Mouse (Mus musculus) CH12.LX (cell line): Measurements from ENCODE around the gene Iqsec3.

Experiments used
- CHD1 ChIP-seq: IDR thresholded peaks from 2 replicates; pipeline ENCODE4 v1.6.1; 2012; ENCODE audit warnings: low read depth, low read length, improper control_type of control experiment, inconsistent platforms
- CHD2 ChIP-seq: IDR thresholded peaks from 2 replicates; pipeline ENCODE4 v1.6.1; 2011; ENCODE audit warnings: low read length, improper control_type of control experiment
- CTCF ChIP-seq, 2 experiments: IDR thresholded peaks in 1 of 2; conservative IDR thresholded peaks in 1 of 2; 2 replicates each; pipeline ENCODE4 v1.5.1; 2011 to 2012; ENCODE audit warnings: low read depth in 2 of 2, low read length in 2 of 2, improper control_type of control experiment in 1 of 2, inconsistent platforms in 1 of 2, mild to moderate bottlenecking in 1 of 2, moderate library complexity in 1 of 2
- IRF4 ChIP-seq: IDR thresholded peaks from 2 replicates; pipeline ENCODE4 v1.6.1; 2014; ENCODE audit warnings: low read depth, mild to moderate bottlenecking, inconsistent platforms, low read length, improper control_type of control experiment
- JUN ChIP-seq: IDR thresholded peaks from 2 replicates; pipeline ENCODE4 v1.6.1; 2011; ENCODE audit warnings: low read depth, mild to moderate bottlenecking, low read length, improper control_type of control experiment, moderate library complexity; ENCODE audit not compliant: insufficient read depth
- NELFE ChIP-seq: IDR thresholded peaks from 2 replicates; pipeline ENCODE4 v1.6.1; 2011; ENCODE audit warnings: low read depth, low read length, improper control_type of control experiment
- NRF1 ChIP-seq: IDR thresholded peaks from 2 replicates; pipeline ENCODE4 v1.6.1; 2014; ENCODE audit warnings: low read depth, mild to moderate bottlenecking, inconsistent platforms, low read length, improper control_type of control experiment, moderate library complexity
- POLR2A ChIP-seq: IDR thresholded peaks from 2 replicates; pipeline ENCODE4 v1.6.1; 2011; ENCODE audit warnings: low read depth, mild to moderate bottlenecking, improper control_type of control experiment, low read length
- RAD21 ChIP-seq: IDR thresholded peaks from 2 replicates; pipeline ENCODE4 v1.6.1; 2011; ENCODE audit warnings: low read depth, mild to moderate bottlenecking, low read length, improper control_type of control experiment, moderate library complexity
- SMC3 ChIP-seq: IDR thresholded peaks from 2 replicates; pipeline ENCODE4 v1.6.1; 2011; ENCODE audit warnings: low read depth, low read length, improper control_type of control experiment
- TCF12 ChIP-seq: IDR thresholded peaks from 2 replicates; pipeline ENCODE4 v1.6.1; 2014; ENCODE audit warnings: low read depth, mild to moderate bottlenecking, inconsistent platforms, low read length, improper control_type of control experiment
- UBTF ChIP-seq: IDR thresholded peaks from 2 replicates; pipeline ENCODE4 v1.6.1; 2012; ENCODE audit warnings: low read depth, mild to moderate bottlenecking, inconsistent platforms, low read length, improper control_type of control experiment, moderate library complexity
- USF2 ChIP-seq: conservative IDR thresholded peaks from 2 replicates; pipeline ENCODE4 v1.6.1; 2011; ENCODE audit warnings: low read depth, low read length, improper control_type of control experiment
- ZC3H11A ChIP-seq: IDR thresholded peaks from 2 replicates; pipeline ENCODE4 v1.6.1; 2012; ENCODE audit warnings: low read depth, mild to moderate bottlenecking, inconsistent platforms, low read length, improper control_type of control experiment

DNA sequence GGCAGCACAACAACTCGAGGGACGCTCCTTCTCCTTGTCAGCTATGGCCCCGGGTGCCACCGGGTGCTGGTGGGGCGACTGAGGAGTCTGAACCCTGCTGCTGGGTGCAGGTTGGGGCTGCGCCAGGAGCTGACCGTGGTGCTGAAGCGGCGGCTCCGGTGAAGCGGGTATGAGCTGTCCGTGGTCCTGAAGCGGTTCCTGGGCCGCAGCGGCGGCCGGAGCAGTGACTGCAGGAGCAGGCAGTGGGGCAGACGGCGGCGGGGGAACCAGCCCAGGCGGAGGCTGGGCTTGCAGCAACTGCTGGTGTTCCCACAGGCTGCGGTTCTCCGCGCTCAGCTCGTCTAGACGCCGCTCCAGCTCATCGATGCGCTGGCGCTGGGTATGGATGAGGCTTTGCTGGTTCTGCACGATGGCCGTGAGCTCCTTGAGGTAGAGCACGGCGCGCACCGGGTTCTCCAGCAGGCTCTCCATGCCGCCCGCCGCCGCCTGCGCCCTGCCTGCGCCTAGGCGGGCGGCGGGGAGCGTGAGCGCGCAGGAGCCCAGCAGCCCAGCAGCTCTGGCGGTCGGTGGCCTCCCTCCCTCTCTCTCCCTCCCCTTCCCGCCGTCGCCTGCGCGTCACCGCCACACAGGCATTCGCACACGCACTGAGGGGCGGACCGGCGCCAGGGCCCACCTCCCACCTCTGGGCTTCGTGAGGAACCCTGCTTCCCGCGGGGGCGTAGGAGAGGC, at the start of gene Iqsec3:
- TF ChIP-seq CTCF (conservative IDR thresholded peaks at IDR 0.05 in 1 of 2, IDR thresholded peaks at IDR 0.05 in 1 of 2; ENCODE audit: low read depth in 2 of 2, low read length in 2 of 2) = no peak
- TF ChIP-seq POLR2A = no peak
- no peak for TF ChIP-seq UBTF
- no peak for TF ChIP-seq TCF12
- no peak for TF ChIP-seq NELFE
- no peak for TF ChIP-seq NRF1
- TF ChIP-seq CHD1 = no peak
- TF ChIP-seq SMC3 = no peak
- TF ChIP-seq CHD2 = no peak
- TF ChIP-seq USF2 = no peak
- no peak for TF ChIP-seq ZC3H11A
- TF ChIP-seq RAD21 = no peak
- no peak for TF ChIP-seq IRF4
- TF ChIP-seq JUN = no peak
